Mouse (Mus musculus) liver, embryonic 14.5 days (tissue): ENCODE measurements at regions not wholly inside any gene's neighbourhood (a gene's known extent, or its start where the extent isn't known, plus 50 kb on each side); places are given as distances from the start of the nearest gene placed in this dataset.

ENCODE experiments used
- CTCF ChIP-seq: IDR thresholded peaks from 2 replicates; pipeline ENCODE4 v1.5.1; 2016; ENCODE audit warnings: antibody characterized with exemption, low read depth, control low read depth
- EP300 ChIP-seq: IDR thresholded peaks from 2 replicates; pipeline ENCODE4 v1.6.1; 2016; ENCODE audit warnings: antibody characterized with exemption, low read depth

- TF ChIP-seq CTCF = no peak
- no peak for TF ChIP-seq EP300
These were observed 52.2 kb upstream of the Fam241a start for GRCm38 (mm10) chr3:127948326-127948725.
